Mouse (Mus musculus) 3T3-L1 (cell line): ENCODE results near the gene Rnase1.

ENCODE experiments used
- DNase-seq: peaks from one replicate; pipeline ENCODE4 v3.0.0-alpha.2; 2015; ENCODE audit warnings: low read depth, low spot score

Gene Rnase1

GRCm38 (mm10) chr14:51142119-51142518 lies 4.5 kb downstream of the Rnase1 start:
- no peak for DNase-seq

DNA sequence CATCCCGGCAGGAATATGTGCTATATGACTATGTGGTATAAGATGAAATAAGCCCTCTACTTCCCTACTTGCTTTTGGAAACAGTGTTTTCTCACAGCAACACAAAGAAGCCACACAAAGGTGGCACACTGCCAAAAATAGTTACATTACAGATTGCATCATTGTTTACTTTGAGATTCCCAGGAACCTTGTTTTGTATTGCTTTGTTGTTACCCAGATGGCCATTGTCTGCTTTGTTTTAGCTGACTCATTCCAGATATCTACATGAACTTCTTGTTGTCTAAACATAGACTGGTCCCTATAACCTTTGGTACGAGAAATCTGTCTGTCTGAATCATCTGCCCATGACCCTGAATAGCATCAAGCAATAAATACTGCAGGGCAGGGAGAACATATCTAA lies 6.2 kb downstream of the Rnase1 start:
- DNase-seq = peak; percentile 59

- DNase-seq = no peak
Measured at GRCm38 (mm10) chr14:51132372-51132771, 14.2 kb downstream of the Rnase1 start.

DNA sequence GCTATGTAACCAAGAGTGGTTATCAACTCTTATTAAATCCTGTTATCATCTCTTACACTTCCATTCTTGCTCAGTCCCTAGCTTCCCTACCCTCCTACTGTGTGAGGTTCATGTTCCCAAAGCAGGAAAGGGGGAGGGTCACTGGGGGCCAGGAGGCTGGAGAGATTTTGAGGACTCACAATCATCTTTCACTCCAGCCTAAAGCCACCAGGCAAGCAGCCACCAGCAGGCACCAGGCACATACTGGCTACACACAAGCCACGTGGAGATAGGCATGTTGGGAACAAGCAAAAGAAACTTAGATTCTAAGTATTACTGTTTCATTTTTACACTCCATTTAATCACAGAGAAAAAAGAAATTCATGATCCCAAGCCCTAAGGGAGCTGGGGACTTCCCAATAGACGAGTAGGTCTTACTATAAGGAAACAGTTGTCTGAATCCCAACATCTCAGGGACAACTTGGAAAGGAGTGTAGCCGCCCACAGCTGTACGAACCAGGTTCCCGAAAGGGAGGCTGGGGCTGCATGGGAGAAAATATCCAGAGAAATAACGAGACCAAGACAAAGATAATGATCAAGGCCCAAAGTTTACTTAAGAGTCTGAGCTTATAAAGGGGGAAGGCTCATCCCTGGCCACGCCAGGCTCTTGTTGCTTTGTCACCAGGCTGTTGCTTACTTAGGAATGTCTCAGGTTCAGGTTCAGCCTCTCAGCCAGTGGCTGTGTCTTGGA lies 15.3 kb downstream of the Rnase1 start:
- DNase-seq = no peak

GRCm38 (mm10) chr14:51130315-51130940 lies 16.2 kb downstream of the Rnase1 start:
- no peak for DNase-seq

DNA sequence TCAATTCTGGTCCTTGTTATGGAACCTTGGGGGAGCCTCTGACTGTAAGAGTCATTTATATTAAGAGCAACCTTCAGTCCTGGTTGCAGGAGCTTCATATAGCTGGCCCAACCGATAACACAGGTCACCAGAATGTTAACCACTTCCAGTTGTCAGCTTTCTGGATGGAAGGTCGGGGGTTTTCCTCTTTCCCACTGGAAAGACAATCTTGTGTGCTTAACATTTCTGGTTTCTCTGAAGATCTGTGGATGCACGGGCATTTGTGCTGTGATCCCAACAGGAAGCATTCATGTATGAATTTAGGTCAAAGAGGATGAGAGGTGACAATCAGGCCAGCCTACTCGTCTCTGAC lies 17.0 kb downstream of the Rnase1 start:
- no peak for DNase-seq

DNA sequence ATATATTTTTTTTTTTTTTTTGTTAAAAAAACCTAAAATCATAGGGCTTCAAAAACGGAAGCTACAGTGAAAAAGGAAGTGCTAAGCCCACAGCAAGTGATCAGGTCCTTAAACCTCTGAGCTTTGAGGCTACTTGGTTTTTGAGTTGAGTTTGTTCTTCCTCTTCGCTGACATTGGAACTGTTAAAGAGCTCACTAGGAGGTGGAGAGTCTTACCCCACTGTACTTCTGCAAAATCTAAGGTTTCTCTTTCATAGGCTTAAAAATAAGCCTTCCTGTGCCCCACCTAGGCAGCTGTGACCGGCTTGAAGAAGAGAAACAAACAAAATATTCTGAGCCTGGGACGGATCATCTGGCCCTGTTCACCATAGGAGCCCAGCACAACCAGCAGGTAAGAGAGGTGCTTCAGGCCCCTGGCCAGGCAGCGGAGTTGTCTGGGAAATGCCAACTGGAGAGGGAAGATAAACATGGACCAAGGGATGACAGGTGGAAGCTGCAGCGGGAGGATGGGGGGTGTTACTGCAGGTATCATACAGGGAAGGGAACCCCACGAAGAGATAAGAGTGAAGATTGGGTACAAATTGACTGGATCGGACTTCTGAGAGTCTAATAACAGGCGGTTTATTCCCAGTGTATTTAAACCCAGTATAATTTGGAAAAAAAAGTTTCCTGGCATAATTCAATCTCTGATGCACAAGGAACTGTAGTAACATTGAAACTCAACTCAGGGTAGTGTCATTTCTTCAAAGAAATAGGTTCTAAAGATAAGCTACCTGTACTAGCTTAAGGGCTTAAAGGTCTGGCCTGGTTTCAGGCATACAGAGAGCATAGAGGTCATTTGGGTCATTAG lies 17.6 kb downstream of the Rnase1 start:
- no peak for DNase-seq

GRCm38 (mm10) chr14:51127648-51128258 lies 18.8 kb downstream of the Rnase1 start:
- no peak for DNase-seq

- DNase-seq = peak; percentile 45
Measured at GRCm38 (mm10) chr14:51125684-51126083, 20.9 kb downstream of the Rnase1 start.

DNA sequence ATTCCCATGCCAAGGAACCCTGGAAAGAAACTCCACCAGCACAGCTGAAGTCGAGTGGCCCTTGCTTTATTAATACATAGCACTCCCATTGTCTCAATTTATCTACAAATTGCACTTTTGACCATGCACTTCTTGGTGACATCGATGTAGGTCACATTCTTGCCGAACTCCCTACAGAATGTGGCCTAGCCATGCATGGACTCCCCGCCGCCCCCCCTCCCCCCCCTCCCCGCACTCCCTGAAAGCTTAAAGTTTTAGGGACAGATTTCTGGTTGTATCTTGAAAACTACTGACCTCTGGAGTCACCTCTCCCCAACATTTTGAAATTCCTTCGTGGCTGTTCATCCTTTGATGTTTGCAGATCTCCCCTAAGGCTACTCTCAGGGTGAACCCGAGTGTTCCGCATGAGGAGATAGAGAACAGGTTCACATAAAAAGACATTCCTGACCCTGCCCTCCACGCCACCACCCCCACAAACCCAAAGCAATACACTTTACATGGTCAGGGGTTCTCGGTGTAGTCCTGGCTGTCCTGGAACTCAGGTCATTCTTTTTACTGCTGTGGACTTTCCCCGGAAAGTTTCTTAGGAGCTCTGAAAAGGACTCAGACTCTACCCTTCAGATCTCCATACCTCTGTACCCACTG lies 32.5 kb downstream of the Rnase1 start, which contains the start of gene Eddm3b:
TSS of gene Eddm3b (plus strand) at position 511 of the 645 bp plus-strand sequence.
- no peak for DNase-seq

DNA sequence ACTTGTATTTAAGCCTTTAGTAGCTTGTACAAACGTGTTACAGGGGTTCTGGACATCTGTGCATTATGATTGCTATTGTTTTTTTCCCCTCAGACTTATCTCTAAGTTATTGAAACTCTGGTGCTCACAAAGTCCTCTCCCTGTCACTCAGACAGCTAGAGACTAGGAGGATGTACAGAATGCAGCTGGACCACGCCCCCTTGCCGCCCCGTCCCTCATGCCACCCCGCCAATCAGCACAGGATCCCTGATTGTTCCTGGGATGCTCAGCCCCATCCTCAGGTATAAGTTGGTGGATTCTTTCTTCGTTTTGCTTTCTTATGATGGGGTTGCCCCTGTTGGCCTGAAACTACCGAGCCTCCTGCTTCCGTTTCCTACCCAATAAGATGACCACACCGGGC lies 33.1 kb downstream of the Rnase1 start:
- DNase-seq = no peak

DNA sequence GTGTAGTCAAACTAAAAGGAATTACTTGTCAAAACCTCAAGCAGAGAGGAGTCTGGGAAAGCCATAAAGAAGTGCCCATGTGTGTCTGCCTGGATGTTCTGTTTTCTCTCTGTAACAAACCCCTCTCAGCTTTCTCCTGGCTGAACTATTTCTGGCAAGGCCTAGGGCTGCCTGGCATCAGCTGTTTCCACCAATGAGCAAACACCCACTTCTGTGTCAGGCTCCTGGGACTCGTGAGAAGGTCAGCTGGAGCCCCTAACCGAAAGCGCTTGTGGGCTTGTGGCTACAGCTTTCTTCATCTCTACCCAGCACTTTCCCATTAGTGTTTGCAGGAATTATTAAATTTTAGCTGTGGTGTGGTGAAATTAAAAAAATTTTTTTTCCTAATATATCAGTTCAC lies 34.6 kb downstream of the Rnase1 start:
- no peak for DNase-seq

- DNase-seq = no peak
Measured at GRCm38 (mm10) chr14:51106449-51106967, 40.1 kb downstream of the Rnase1 start.

DNA sequence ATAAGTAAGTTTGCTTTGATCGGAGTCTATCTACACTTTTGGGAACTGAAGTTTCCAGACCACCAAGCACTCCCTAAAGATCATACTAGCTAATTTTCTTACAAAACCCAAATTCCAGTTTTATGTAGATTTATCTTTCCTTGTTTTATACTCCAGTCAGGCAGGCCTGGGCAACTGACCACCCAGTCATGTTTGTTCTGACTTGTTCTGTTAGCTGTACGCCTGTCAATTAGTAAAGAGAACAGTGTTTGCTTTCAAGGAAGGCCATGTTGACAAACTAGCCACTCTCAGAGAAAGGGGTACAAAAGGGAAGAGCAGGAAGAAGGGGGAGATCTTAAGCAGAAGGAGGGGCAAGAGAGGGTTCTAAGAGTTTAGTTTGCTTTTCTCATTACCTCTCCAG lies 42.2 kb downstream of the Rnase1 start:
- DNase-seq = no peak

DNA sequence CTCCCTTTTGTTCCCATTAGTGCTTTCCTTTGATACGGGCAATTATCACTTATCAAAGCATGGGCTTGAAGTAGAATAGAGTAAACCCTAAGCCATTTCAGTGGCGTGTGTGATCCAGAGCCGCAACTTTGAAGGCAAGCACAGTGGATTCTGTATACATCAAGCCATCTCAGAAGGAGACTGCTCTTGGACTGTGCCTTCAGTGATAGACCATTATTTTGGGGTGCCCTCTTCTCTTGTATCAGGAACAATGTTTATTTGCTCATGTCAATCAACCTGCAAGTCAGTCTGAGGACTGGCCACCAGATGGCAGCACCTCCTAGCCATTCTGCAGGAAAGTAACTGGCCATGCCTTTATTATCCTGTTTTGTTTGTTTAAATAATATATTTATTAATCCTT lies 43.4 kb downstream of the Rnase1 start:
- peak; percentile 80 for DNase-seq

GRCm38 (mm10) chr14:51101284-51101683 lies 45.3 kb downstream of the Rnase1 start:
- DNase-seq = no peak

- DNase-seq = no peak
Measured at GRCm38 (mm10) chr14:51098921-51099320, 47.7 kb downstream of the Rnase1 start.

DNA sequence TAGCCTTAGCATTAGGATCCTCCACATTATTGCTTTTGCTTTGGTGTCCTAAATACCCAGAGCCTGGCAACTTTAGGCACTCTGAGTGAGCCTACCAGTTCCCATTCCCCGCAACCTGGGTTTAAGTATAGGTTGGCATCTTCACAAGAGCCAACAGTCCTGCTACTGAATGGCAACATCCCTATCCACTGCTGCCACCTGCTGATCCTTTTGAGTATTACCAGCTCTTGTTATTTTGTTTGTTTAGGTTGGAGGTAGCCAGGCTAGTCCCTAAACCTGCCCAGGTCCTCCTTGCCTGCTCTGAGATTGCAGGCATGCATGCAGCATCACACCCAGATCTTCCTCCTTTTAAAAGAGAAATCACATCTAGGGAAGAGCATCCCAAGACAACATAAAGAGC lies 48.3 kb downstream of the Rnase1 start:
- DNase-seq = peak; percentile 65

DNA sequence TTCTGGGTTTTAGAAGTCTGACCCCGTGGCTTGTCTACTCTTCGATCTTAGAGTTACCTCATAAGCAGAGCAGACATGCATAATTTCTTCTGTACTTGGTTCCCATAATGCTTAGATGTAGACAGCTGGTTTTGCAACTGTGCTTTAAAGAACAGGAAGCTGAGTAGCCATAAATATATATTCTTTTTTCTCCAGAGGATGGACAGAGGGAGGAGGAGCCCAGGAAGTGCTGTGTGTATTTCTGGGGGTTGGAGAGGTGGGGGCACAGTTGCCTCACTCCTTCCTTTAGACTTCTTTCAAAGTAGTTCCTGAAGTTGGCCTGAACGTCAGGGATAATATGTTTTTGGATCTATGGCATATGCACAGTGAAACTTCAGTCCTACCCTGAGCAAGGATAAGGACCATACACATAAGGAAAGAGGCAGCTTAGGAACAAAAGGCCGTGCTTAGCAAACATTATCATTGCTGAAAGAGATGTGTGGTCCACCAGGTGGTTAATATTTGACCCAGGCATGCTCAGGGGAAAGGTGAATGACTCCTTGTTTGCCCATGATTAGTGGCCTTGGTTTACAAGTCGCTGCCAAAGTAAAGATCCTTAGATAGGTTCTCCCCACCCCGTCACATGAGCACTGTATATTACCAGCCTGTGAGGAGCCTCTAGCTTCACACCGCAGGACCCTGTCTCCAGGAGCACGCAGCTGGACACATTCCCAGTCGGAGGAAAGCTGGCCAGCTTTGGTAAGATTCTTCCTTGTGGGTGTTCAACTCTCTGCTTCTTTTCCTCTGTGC lies 50.7 kb downstream of the Rnase1 start:
- DNase-seq = no peak
